Mouse (Mus musculus): ENCODE results near the gene Ermard.

Gene Ermard

GRCm38 (mm10) chr17:15120569-15120968 is 79.6 kb downstream of the Ermard start:
- no peak for DNase-seq (ENCODE audit: low spot score in 2 of 2)

GRCm38 (mm10) chr17:15129630-15130287 is 88.8 kb downstream of the Ermard start:
- peak; percentile 70 to 77 for DNase-seq (ENCODE audit: low spot score in 2 of 2)

DNA sequence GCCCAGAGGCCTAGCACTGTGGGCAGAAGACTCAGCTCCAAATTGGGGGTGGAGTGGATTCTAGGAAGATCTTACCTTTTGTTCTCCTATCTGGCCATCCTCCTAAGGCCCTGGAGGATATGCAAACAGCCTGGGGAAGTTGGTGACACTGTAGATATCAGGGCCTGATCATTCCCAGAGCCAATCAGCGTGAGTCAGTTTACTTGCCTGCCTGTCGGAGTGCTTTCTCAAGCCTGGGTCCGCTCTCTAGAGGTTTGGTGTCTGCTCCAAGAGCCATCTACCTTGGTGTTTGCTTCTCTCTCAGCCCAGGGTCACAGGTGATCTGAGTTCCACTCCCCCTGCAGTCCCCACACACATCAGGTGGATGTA is 89.3 kb downstream of the Ermard start:
- DNase-seq (ENCODE audit: low spot score in 2 of 2), result no peak

DNA sequence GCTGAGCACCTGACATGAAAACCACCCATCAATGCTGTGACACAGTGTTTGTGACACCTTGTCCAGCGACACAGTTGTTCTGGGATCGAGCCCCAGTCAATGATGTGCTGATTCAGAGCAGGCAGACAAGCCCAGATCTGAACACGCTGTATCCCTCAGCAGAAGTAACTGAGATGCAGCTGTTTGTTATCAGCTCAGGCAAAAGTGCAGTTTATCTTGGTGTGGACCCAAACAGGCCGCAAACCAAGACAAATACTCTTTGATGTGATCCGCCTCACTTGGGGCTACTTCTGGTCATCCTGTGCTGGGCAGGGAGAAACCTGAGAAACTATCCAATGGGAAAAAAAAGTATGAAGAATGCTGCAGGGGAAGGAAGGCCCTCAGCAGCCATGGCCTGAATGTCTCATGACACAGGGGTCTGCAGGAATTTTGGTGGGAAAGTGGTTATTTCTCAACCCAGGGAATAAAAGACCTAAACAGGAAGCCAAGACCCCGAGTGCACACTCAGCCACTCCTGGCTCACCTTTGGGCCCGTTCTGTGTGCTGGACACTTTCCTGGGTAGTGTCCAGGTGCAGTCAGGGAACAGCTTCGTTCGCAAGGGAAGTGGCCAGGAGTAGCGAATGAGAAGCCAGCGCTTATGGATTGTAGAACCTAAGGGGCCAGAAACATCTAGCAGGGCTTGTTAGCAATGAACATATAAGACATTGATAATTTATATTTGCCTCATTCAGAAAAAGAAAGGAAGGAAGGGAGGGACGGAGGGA is 94.1 kb downstream of the Ermard start:
- DNase-seq (ENCODE audit: low spot score in 2 of 2), result peak; percentile 32 to 39

GRCm38 (mm10) chr17:15137443-15137842 is 96.4 kb downstream of the Ermard start:
- peak; percentile 47 to 48 for DNase-seq (ENCODE audit: low spot score in 2 of 2)
